Mouse (Mus musculus): ENCODE data around the gene Hsd17b3. TPM values are rescaled to one million over a fixed set of nuclear protein-coding genes. Genes with fewer than 3 reads are reported as not detected.

The Hsd17b3 gene
- total RNA-seq, 2 experiments from 2014 or later: not detected

- no peak for ATAC-seq (ENCODE audit: poor library complexity, severe bottlenecking)
Measured at GRCm38 (mm10) chr13:64022786-64023468, 66.1 kb downstream of the Hsd17b3 start.

- ATAC-seq (ENCODE audit: poor library complexity, severe bottlenecking): no peak
Measured at GRCm38 (mm10) chr13:64020902-64021311, 68.1 kb downstream of the Hsd17b3 start.

- no peak for ATAC-seq (ENCODE audit: poor library complexity, severe bottlenecking)
Measured at GRCm38 (mm10) chr13:64018586-64019141, 70.4 kb downstream of the Hsd17b3 start.

- ATAC-seq (ENCODE audit: poor library complexity, severe bottlenecking): no peak
Measured at GRCm38 (mm10) chr13:64016048-64016447, 73.0 kb downstream of the Hsd17b3 start.

GRCm38 (mm10) chr13:64011157-64011556 is 77.9 kb downstream of the Hsd17b3 start:
- no peak for ATAC-seq (ENCODE audit: poor library complexity, severe bottlenecking)

Other genes starting within 250 kb of the Hsd17b3 start
- gene Slc35d2, start 40.1 kb upstream of the Hsd17b3 start, total RNA-seq (2015): 11.2 and 16.0 TPM in 2 replicates
- gene Slc35d2, start 40.1 kb upstream of the Hsd17b3 start, total RNA-seq (2017): 18.1 and 18.4 TPM in 2 replicates
- 26.4 and 34.6 TPM in 2 replicates for gene Zfp367, start 64.0 kb upstream of the Hsd17b3 start, total RNA-seq (2015)
- gene Zfp367, start 64.0 kb upstream of the Hsd17b3 start, total RNA-seq (2017): 38.7 and 48.5 TPM in 2 replicates
- gene Habp4, start 72.6 kb upstream of the Hsd17b3 start, total RNA-seq (2015): 6.2 and 7.2 TPM in 2 replicates
- 5.0 and 6.5 TPM in 2 replicates for gene Habp4, start 72.6 kb upstream of the Hsd17b3 start, total RNA-seq (2017)
- gene Cdc14b, start 186.1 kb upstream of the Hsd17b3 start, total RNA-seq (2015): 5.0 and 5.1 TPM in 2 replicates
- gene Cdc14b, start 186.1 kb upstream of the Hsd17b3 start, total RNA-seq (2017): 3.7 and 5.1 TPM in 2 replicates
- gene Aaed1, start 223.5 kb upstream of the Hsd17b3 start, total RNA-seq (2015): 38.0 and 44.8 TPM in 2 replicates
- 63.4 and 67.7 TPM in 2 replicates for gene Aaed1, start 223.5 kb upstream of the Hsd17b3 start, total RNA-seq (2017)